Comparison of ENCODE assay signal across 9 mouse cellular contexts in the genomic region with DNA sequence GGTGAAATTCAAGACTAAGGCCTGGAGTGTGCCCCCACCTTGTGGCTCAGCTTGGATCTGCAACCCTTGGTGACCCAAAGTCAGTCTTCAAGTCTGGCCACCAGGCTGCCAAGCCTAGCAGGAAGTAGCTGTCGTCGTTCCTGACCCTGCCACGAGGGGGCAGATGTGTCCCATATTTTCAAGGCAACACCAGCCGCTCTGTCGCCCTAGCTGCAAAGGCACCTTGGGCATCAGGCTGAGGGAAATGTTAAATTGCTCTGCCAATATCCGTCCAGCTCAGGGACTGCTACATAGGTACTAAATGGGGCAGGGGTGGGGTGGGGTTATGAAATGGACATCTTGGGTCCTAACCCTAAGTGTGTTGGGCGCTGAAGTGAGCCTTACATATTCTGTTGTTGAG. TPM values are rescaled to one million over a fixed set of nuclear protein-coding genes. Genes with fewer than 3 reads are reported as not detected.
DNase-seq lines count a peak whose midpoint lies in the region; TF ChIP-seq lines count a peak whose summit lies in the region.
"Had no signal": no experiment of that assay in that cellular context is flagged by ENCODE, and none has a peak within 500 bp of the region (broad histone marks: within the 10 kb centered on the region; RNA-seq: fewer than 3 reads in every experiment).

No protein-coding gene starts in this region.

- no peak overlapping the region for H3K4me2 ChIP-seq in CH12.LX (ENCODE audit: insufficient read depth, low read depth, poor library complexity, severe bottlenecking)

- no peaks in the 10 kb centered on the region for H3K9me3 ChIP-seq in CH12.LX (replicated peaks; ENCODE audit: low read length)

- peak; percentile 67 for TF ChIP-seq RAD21 in CH12.LX (IDR thresholded peaks at IDR 0.05; ENCODE audit: low read depth, low read length)

- TF ChIP-seq POLR2A in CH12.LX (IDR thresholded peaks at IDR 0.05; ENCODE audit: low read depth, low read length): no peak
- no peak for TF ChIP-seq POLR2A in lung, adult 2 months (IDR thresholded peaks at IDR 0.05; ENCODE audit: borderline replicate concordance, extremely low read depth, low read depth, low read length)

- no peaks in the 10 kb centered on the region for H3K79me2 ChIP-seq in CH12.LX (replicated peaks; ENCODE audit: control insufficient read depth, extremely low read depth, insufficient read depth, poor library complexity, severe bottlenecking)

- TF ChIP-seq CTCF in CH12.LX (conservative IDR thresholded peaks at IDR 0.05 in 1 of 2, IDR thresholded peaks at IDR 0.05 in 1 of 2; ENCODE audit: low read depth in 2 of 2, low read length in 2 of 2): peak; percentile 39 to 97
- TF ChIP-seq CTCF in lung, adult 2 months (IDR thresholded peaks at IDR 0.05; ENCODE audit: insufficient read depth, low read length): peak; percentile 79

- H3K4me3 ChIP-seq in CH12.LX (replicated peaks in 1 of 3; ENCODE audit: low read depth in 2 of 3, low read length in 2 of 3, poor library complexity in 1 of 3): no peak overlapping the region
- no peak overlapping the region for H3K4me3 ChIP-seq in lung, adult 2 months (replicated peaks; ENCODE audit: extremely low read depth, low read depth, low read length)
- H3K4me3 ChIP-seq: erythroblast, embryonic 14.5 days had no signal

- intact Hi-C loops in heart, postnatal 14 days (cut with DNase I): loop anchor here (1.0 kb wide), 1 partner anchor 138 kb away; no protein-coding TSS in a partner anchor

- DNase-seq in CH12.LX (ENCODE audit: extremely low read depth): peak; percentile 74
- peak; percentile 59 to 71 for DNase-seq in adrenal gland, postnatal 4 days (ENCODE audit: low spot score in 2 of 2)
- DNase-seq in fibroblast of lung, adult 2 months (ENCODE audit: low read depth): peak; percentile 65
- DNase-seq in heart, postnatal 14 days: peak; percentile 77 to 86
- peak; percentile 91 for DNase-seq in layer of hippocampus, adult 11-12 months (ENCODE audit: low spot score)
- DNase-seq in lung, adult 2 months: peak; percentile 52
- peak; percentile 70 for DNase-seq in retina, postnatal 7 days (ENCODE audit: low read depth, low spot score)
- peak; percentile 79 for DNase-seq in urinary bladder, postnatal 25 days (ENCODE audit: low spot score)

- TF ChIP-seq EP300 in CH12.LX (IDR thresholded peaks at IDR 0.05; ENCODE audit: low read length): no peak

- 21% methylated on average over 7 of the region's 7 CpGs for WGBS in lung, adult 2 months

- no peak overlapping the region for H3K9ac ChIP-seq in CH12.LX (ENCODE audit: insufficient read depth, low read depth)

- dilution Hi-C loops in CH12.LX (cut with MboI; ENCODE audit: extremely low pct_ligation_motif_present, extremely low pct_unique_long_range_greater_than_20kb, low sequenced_read_pairs): no loop called here

- H3K27ac ChIP-seq in CH12.LX (ENCODE audit: insufficient read depth, low read depth): no peak overlapping the region

- no peaks in the 10 kb centered on the region for H3K4me1 ChIP-seq in CH12.LX (ENCODE audit: control insufficient read depth in 1 of 2, insufficient read depth in 2 of 2)
- no peaks in the 10 kb centered on the region for H3K4me1 ChIP-seq in lung, adult 2 months (ENCODE audit: control insufficient read depth, insufficient read depth, low read length)

- peaks cover 95% of the 10 kb centered on the region for H3K27me3 ChIP-seq in CH12.LX (replicated peaks)

- in situ Hi-C loops in CH12.LX (cut with MboI; ENCODE audit: low pct_ligation_motif_present, low pct_unique_long_range_greater_than_20kb, low sequenced_read_pairs): no loop called here

- H3K36me3 ChIP-seq in CH12.LX (replicated peaks in 1 of 2; ENCODE audit: control insufficient read depth in 1 of 2, insufficient read depth in 1 of 2, low read length in 1 of 2): no peaks in the 10 kb centered on the region

TF ChIP-seq in CH12.LX, 34 proteins besides CTCF, POLR2A, EP300 and RAD21:
- no peak for TF ChIP-seq HCFC1 (IDR thresholded peaks at IDR 0.05; ENCODE audit: low read depth, low read length)
- TF ChIP-seq USF2 (conservative IDR thresholded peaks at IDR 0.05; ENCODE audit: low read depth, low read length): no peak
- no peak for TF ChIP-seq MEF2A (IDR thresholded peaks at IDR 0.05; ENCODE audit: borderline replicate concordance, low read depth, low read length)
- no peak for TF ChIP-seq MAFK (IDR thresholded peaks at IDR 0.05; ENCODE audit: insufficient replicate concordance, low read length)
- no peak for TF ChIP-seq NELFE (IDR thresholded peaks at IDR 0.05; ENCODE audit: low read depth, low read length)
- TF ChIP-seq ZKSCAN1 (IDR thresholded peaks at IDR 0.05; ENCODE audit: borderline replicate concordance, low read depth, low read length): no peak
- TF ChIP-seq ELF1 (IDR thresholded peaks at IDR 0.05; ENCODE audit: low read depth, low read length): peak; percentile 81
- no peak for TF ChIP-seq SIN3A (IDR thresholded peaks at IDR 0.05; ENCODE audit: low read length)
- TF ChIP-seq IRF4 (IDR thresholded peaks at IDR 0.05; ENCODE audit: low read depth, low read length): no peak
- no peak for TF ChIP-seq POLR2AphosphoS2 (IDR thresholded peaks at IDR 0.05; ENCODE audit: low read depth, low read length)
- peak; percentile 68 for TF ChIP-seq SMC3 (IDR thresholded peaks at IDR 0.05; ENCODE audit: low read depth, low read length)

RNA-seq across cellular contexts. Expression of a gene that starts 28.7 kb away (rescaled TPM):
- total RNA-seq in CH12.LX (2012; rRNA removed) (not detected in 2 replicates), CH12.LX (2014; rRNA removed) (not detected in 2 replicates)
- not detected in 2 replicates for polyA plus RNA-seq in CH12.LX (2012; ENCODE audit: insufficient read length, low read depth)
- total RNA-seq in adrenal gland, postnatal 4 days (2021): 1 to 10 TPM; 6.3 to 6.8 TPM
- total RNA-seq in heart, postnatal 14 days (2021): 10 to 100 TPM; 31.5 to 31.8 TPM
- polyA plus RNA-seq in lung, adult 2 months (2012; rRNA removed): 1.1 and 1.4 TPM in 2 replicates
- polyA plus RNA-seq: erythroblast, embryonic 14.5 days had no signal

Comparison
In these comparisons a context has a peak if more than half of its experiments do, and no peak if none do; other contexts are left out.
1. RNA of a gene that starts 28.7 kb away (total RNA-seq): 31.5 to 31.8 TPM in heart, postnatal 14 days and 6.3 to 6.8 TPM in adrenal gland, postnatal 4 days; not detected in CH12.LX; every median in the first group is over 4 times any median in the second.
2. Peak in every context shown above with its lines, with median percentiles within 50 percentile points of each other: DNase-seq.